Mouse (Mus musculus) layer of hippocampus, adult 2 months (tissue): ENCODE results near the gene Arhgap10. TPM values are rescaled to one million over a fixed set of nuclear protein-coding genes. Genes with fewer than 3 reads are reported as not detected.
A peak's percentile ranks its signal among the peaks of the same experiment; 100 is the strongest.

ENCODE experiments used
- DNase-seq, 2 experiments: peaks; one replicate each; pipeline ENCODE4 v3.0.0; 2022; ENCODE audit warnings: low spot score in 2 of 2
- H3K27ac ChIP-seq: fragments of 200-600 bp; 2 replicates; pipeline ENCODE4 v1.8.1; 2022
- H3K4me3 ChIP-seq: fragments of 200-600 bp; 2 replicates; pipeline ENCODE4 v1.8.1; 2022; ENCODE audit warnings: mild to moderate bottlenecking
- CTCF ChIP-seq: fragments of 200-600 bp; conservative IDR thresholded peaks from 2 replicates; pipeline ENCODE4 v1.8.1; 2022; ENCODE audit warnings: antibody characterized with exemption, mild to moderate bottlenecking, moderate library complexity
- total RNA-seq, 2 experiments: library from RNA; stranded (reverse); gene quantifications; 2 replicates each; pipeline ENCODE4 v1.2.3; 2021

Arhgap10 gene
- total RNA-seq, 2 experiments from 2014 or later: 8.3 to 11.2 TPM

- no peak for TF ChIP-seq CTCF
- H3K27ac ChIP-seq: no peak overlapping the region
- DNase-seq: no peak
- no peak overlapping the region for H3K4me3 ChIP-seq
Observed at GRCm38 (mm10) chr8:77250094-77250493, 267.7 kb downstream of the Arhgap10 start.

- no peak for DNase-seq
- H3K27ac ChIP-seq: peak overlapping the region; percentile 25; the same call in 1 of the 2 replicates
- TF ChIP-seq CTCF: no peak
- no peak overlapping the region for H3K4me3 ChIP-seq
Observed at GRCm38 (mm10) chr8:77241381-77241780, 276.4 kb downstream of the Arhgap10 start.

- DNase-seq: no peak
- Histone ChIP-seq H3K4me3 (no peak overlapping the region), H3K27ac (no peak overlapping the region)
- TF ChIP-seq CTCF: peak; percentile 69
Observed at GRCm38 (mm10) chr8:77239462-77239861, 278.3 kb downstream of the Arhgap10 start.

- DNase-seq: peak; percentile 33 to 38
Observed at GRCm38 (mm10) chr8:77236701-77237100, 281.1 kb downstream of the Arhgap10 start.

GRCm38 (mm10) chr8:77232411-77232810 is 285.3 kb downstream of the Arhgap10 start:
- no peak for DNase-seq
- Histone ChIP-seq H3K27ac (no peak overlapping the region), H3K4me3 (no peak overlapping the region)
- TF ChIP-seq CTCF: no peak

More at GRCm38 (mm10) chr8:77236701-77237100, 281.1 kb downstream of the Arhgap10 start:
- Histone ChIP-seq H3K27ac (peak overlapping the region; percentile 79), H3K4me3 (no peak overlapping the region)
- no peak for TF ChIP-seq CTCF

GRCm38 (mm10) chr8:77231834-77232233 is 285.9 kb downstream of the Arhgap10 start:
- no peak for DNase-seq
- H3K27ac ChIP-seq: 0 out of 2 replicates have a peak overlapping the region, but pooled peaks have one; percentile 10
- no peak overlapping the region for H3K4me3 ChIP-seq
- TF ChIP-seq CTCF: no peak

- Histone ChIP-seq H3K27ac (no peak overlapping the region), H3K4me3 (no peak overlapping the region)
- TF ChIP-seq CTCF: no peak
- no peak for DNase-seq
Observed at GRCm38 (mm10) chr8:77231211-77231610, 286.5 kb downstream of the Arhgap10 start.

- DNase-seq: no peak
- no peak for TF ChIP-seq CTCF
- no peak overlapping the region for H3K27ac ChIP-seq
- no peak overlapping the region for H3K4me3 ChIP-seq
Observed at GRCm38 (mm10) chr8:77228688-77229087, 289.1 kb downstream of the Arhgap10 start.

- DNase-seq: no peak
- no peak overlapping the region for H3K27ac ChIP-seq
- H3K4me3 ChIP-seq: no peak overlapping the region
- no peak for TF ChIP-seq CTCF
Observed at GRCm38 (mm10) chr8:77227742-77228141, 290.0 kb downstream of the Arhgap10 start.

GRCm38 (mm10) chr8:77223123-77223522 is 294.6 kb downstream of the Arhgap10 start:
- H3K27ac ChIP-seq: no peak overlapping the region
- DNase-seq: no peak
- TF ChIP-seq CTCF: no peak
- no peak overlapping the region for H3K4me3 ChIP-seq

- no peak for DNase-seq
- TF ChIP-seq CTCF: no peak
- H3K27ac ChIP-seq: no peak overlapping the region
- H3K4me3 ChIP-seq: no peak overlapping the region
Observed at GRCm38 (mm10) chr8:77215191-77215590, 302.6 kb downstream of the Arhgap10 start.

- TF ChIP-seq CTCF: no peak
- peak; percentile 38 to 40 for DNase-seq
- Histone ChIP-seq H3K27ac (peak overlapping the region; percentile 39; the same call in 1 of the 2 replicates), H3K4me3 (no peak overlapping the region)
Observed at GRCm38 (mm10) chr8:77214665-77215064, 303.1 kb downstream of the Arhgap10 start.

GRCm38 (mm10) chr8:77213893-77214464 is 303.8 kb downstream of the Arhgap10 start:
- peak overlapping the region; percentile 39; the same call in 1 of the 2 replicates for H3K27ac ChIP-seq

GRCm38 (mm10) chr8:77209297-77209696 is 308.5 kb downstream of the Arhgap10 start:
- no peak for TF ChIP-seq CTCF
- DNase-seq: no peak
- Histone ChIP-seq H3K4me3 (no peak overlapping the region), H3K27ac (no peak overlapping the region)

More at GRCm38 (mm10) chr8:77213893-77214464, 303.8 kb downstream of the Arhgap10 start:
- no peak for DNase-seq
- TF ChIP-seq CTCF: no peak
- H3K4me3 ChIP-seq: no peak overlapping the region

Other genes with a start within 250 kb of the Arhgap10 start
- 10 to 100 TPM; 17.9 to 21.5 TPM for gene Prmt9, start 31.4 kb upstream of the Arhgap10 start, total RNA-seq
- 10 to 100 TPM; 59.0 to 72.3 TPM for gene Tmem184c, start 92.7 kb upstream of the Arhgap10 start, total RNA-seq
- 1 to 10 TPM; 4.5 to 6.4 TPM for gene Ednra, start 206.5 kb upstream of the Arhgap10 start, total RNA-seq